ENCODE assay signal across 8 mouse cellular contexts in genomic region chr12:111573315-111573714, GRCm38 (mm10). TPM values are rescaled to one million over a fixed set of nuclear protein-coding genes. Genes with fewer than 3 reads are reported as not detected.
A peak's percentile ranks its signal among the peaks of the same experiment; 100 is the strongest.
DNase-seq lines count a peak whose midpoint lies in the region; ATAC-seq and TF ChIP-seq lines count a peak whose summit lies in the region.

No protein-coding gene starts in this region.

- H3K9me3 ChIP-seq in heart, embryonic 15.5 days (replicated peaks): no peaks in the 10 kb centered on the region
- no peaks in the 10 kb centered on the region for H3K9me3 ChIP-seq in forebrain, embryonic 12.5 days
- H3K9me3 ChIP-seq in kidney, embryonic 16.5 days (ENCODE audit: low read length): no peaks in the 10 kb centered on the region; the same call in 1 of the 2 replicates
- H3K9me3 ChIP-seq in midbrain, postnatal 0 days (ENCODE audit: low read length): no peaks in the 10 kb centered on the region

- H3K4me3 ChIP-seq in heart, embryonic 15.5 days: peak overlapping the region; percentile 81
- H3K4me3 ChIP-seq in forebrain, embryonic 12.5 days (replicated peaks): peak overlapping the region; percentile 100
- H3K4me3 ChIP-seq in kidney, embryonic 16.5 days (ENCODE audit: low read length): peak overlapping the region; percentile 98
- peak overlapping the region; percentile 82 for H3K4me3 ChIP-seq in midbrain, postnatal 0 days (ENCODE audit: low read depth, low read length)

- no peaks in the 10 kb centered on the region for H3K27me3 ChIP-seq in heart, embryonic 15.5 days
- H3K27me3 ChIP-seq in forebrain, embryonic 12.5 days: no peaks in the 10 kb centered on the region; the same call in 1 of the 2 replicates
- H3K27me3 ChIP-seq in kidney, embryonic 16.5 days (ENCODE audit: insufficient read depth, low read length): no peaks in the 10 kb centered on the region
- no peaks in the 10 kb centered on the region for H3K27me3 ChIP-seq in midbrain, postnatal 0 days (ENCODE audit: insufficient read depth, low read length)

- no peaks in the 10 kb centered on the region for H3K36me3 ChIP-seq in heart, embryonic 15.5 days
- H3K36me3 ChIP-seq in forebrain, embryonic 12.5 days (replicated peaks): no peaks in the 10 kb centered on the region
- no peaks in the 10 kb centered on the region for H3K36me3 ChIP-seq in kidney, embryonic 16.5 days (ENCODE audit: insufficient read depth, low read length)
- H3K36me3 ChIP-seq in midbrain, postnatal 0 days (ENCODE audit: insufficient read depth, low read length): no peaks in the 10 kb centered on the region

- no peak overlapping the region; the same call in 1 of the 2 replicates for H3K27ac ChIP-seq in heart, embryonic 15.5 days
- H3K27ac ChIP-seq in forebrain, embryonic 12.5 days: 0 out of 2 replicates have a peak overlapping the region, but pooled peaks have one; percentile 93
- peak overlapping the region; percentile 74 for H3K27ac ChIP-seq in kidney, embryonic 16.5 days (ENCODE audit: low read length)
- H3K27ac ChIP-seq in midbrain, postnatal 0 days (ENCODE audit: low read depth, low read length): peak overlapping the region; percentile 96; the same call in 1 of the 2 replicates

- no peak for TF ChIP-seq CTCF in midbrain, postnatal 0 days (IDR thresholded peaks at IDR 0.05)

- WGBS in heart, embryonic 15.5 days: 55% methylated on average over 6 of the region's 6 CpGs
- 50% methylated on average over 6 of the region's 6 CpGs for WGBS in forebrain, embryonic 12.5 days
- 34% methylated on average over 6 of the region's 6 CpGs for WGBS in kidney, embryonic 16.5 days
- 41% methylated on average over 6 of the region's 6 CpGs for WGBS in midbrain, postnatal 0 days

- H3K9ac ChIP-seq in heart, embryonic 15.5 days: peak overlapping the region; percentile 44; the same call in 1 of the 2 replicates
- H3K9ac ChIP-seq in forebrain, embryonic 12.5 days: peak overlapping the region; percentile 100
- peak overlapping the region; percentile 63; the same call in 1 of the 2 replicates for H3K9ac ChIP-seq in kidney, embryonic 16.5 days (replicated peaks; ENCODE audit: low read length)
- peak overlapping the region; percentile 57 for H3K9ac ChIP-seq in midbrain, postnatal 0 days (replicated peaks; ENCODE audit: low read length, poor library complexity, severe bottlenecking)

- H3K4me2 ChIP-seq in heart, embryonic 15.5 days: peak overlapping the region; percentile 90
- peak overlapping the region; percentile 96 for H3K4me2 ChIP-seq in forebrain, embryonic 12.5 days
- H3K4me2 ChIP-seq in kidney, embryonic 16.5 days (replicated peaks; ENCODE audit: low read depth, low read length): peak overlapping the region; percentile 93
- peak overlapping the region; percentile 91 for H3K4me2 ChIP-seq in midbrain, postnatal 0 days (ENCODE audit: low read depth, low read length, poor library complexity, severe bottlenecking)

- ATAC-seq in heart, embryonic 15.5 days (replicated peaks; ENCODE audit: insufficient number of reproducible peaks, insufficient read depth, low FRiP score, low read depth): no peak
- ATAC-seq in forebrain, embryonic 12.5 days (ENCODE audit: low FRiP score): no peak
- ATAC-seq in kidney, embryonic 16.5 days (ENCODE audit: low FRiP score, low TSS enrichment): peak; percentile 21; the same call in 1 of the 2 replicates
- ATAC-seq in midbrain, postnatal 0 days (ENCODE audit: low FRiP score): no peak

- no peak for DNase-seq in heart, postnatal 4 days
- no peak for DNase-seq in midbrain, postnatal 0 days (ENCODE audit: low spot score)
- DNase-seq in urinary bladder, adult 18-20 months (ENCODE audit: low spot score in 2 of 2): no peak
- DNase-seq in layer of hippocampus, adult 8-10 months (ENCODE audit: low spot score in 2 of 2): no peak
- DNase-seq in spleen, postnatal 4 days (ENCODE audit: low spot score in 2 of 2): no peak

- H3K4me1 ChIP-seq in heart, embryonic 15.5 days (replicated peaks): peaks cover 28% of the 10 kb centered on the region
- H3K4me1 ChIP-seq in forebrain, embryonic 12.5 days: peaks cover 26% of the 10 kb centered on the region
- H3K4me1 ChIP-seq in kidney, embryonic 16.5 days (ENCODE audit: insufficient read depth, low read length): peaks cover 32% of the 10 kb centered on the region
- H3K4me1 ChIP-seq in midbrain, postnatal 0 days (ENCODE audit: insufficient read depth, low read length): peaks cover 14% of the 10 kb centered on the region; the same call in 1 of the 2 replicates

RNA-seq across cellular contexts. Expression of gene Mark3, which starts 1.0 kb away (rescaled TPM):
- polyA plus RNA-seq in heart, embryonic 15.5 days (2015; fragmentation: Nextera tagmentation; extraction: Ambion mirVana): 25.8 and 30.4 TPM in 2 replicates
- total RNA-seq in heart, postnatal 4 days (2021): 10 to 100 TPM; 77.5 to 79.9 TPM
- polyA plus RNA-seq in forebrain, embryonic 12.5 days (2016; fragmentation: Nextera tagmentation; extraction: Ambion mirVana): 73.1 and 82.3 TPM in 2 replicates
- 31.5 and 32.2 TPM in 2 replicates for polyA plus RNA-seq in kidney, embryonic 16.5 days (2015; fragmentation: Nextera tagmentation; extraction: Ambion mirVana)
- 112 and 141 TPM in 2 replicates for total RNA-seq in midbrain, postnatal 0 days (2014; rRNA removed)
- 31.8 and 41.3 TPM in 2 replicates for polyA plus RNA-seq in midbrain, postnatal 0 days (2015; fragmentation: Nextera tagmentation; extraction: Ambion mirVana)
- 100 to 1,000 TPM in 1 of 4 experiments, 10 to 100 TPM in 3; 89.3 to 107 (median 96.8) TPM for total RNA-seq in layer of hippocampus, adult 8-10 months (2022)

RNA-seq across cellular contexts. Expression of gene Eif5, which starts 35.5 kb away (rescaled TPM):
- polyA plus RNA-seq in heart, embryonic 15.5 days (2015; fragmentation: Nextera tagmentation; extraction: Ambion mirVana): 372 and 404 TPM in 2 replicates
- 100 to 1,000 TPM; 240 to 258 TPM for total RNA-seq in heart, postnatal 4 days (2021)
- polyA plus RNA-seq in forebrain, embryonic 12.5 days (2016; fragmentation: Nextera tagmentation; extraction: Ambion mirVana): 734 and 738 TPM in 2 replicates
- polyA plus RNA-seq in kidney, embryonic 16.5 days (2015; fragmentation: Nextera tagmentation; extraction: Ambion mirVana): 481 and 498 TPM in 2 replicates
- total RNA-seq in midbrain, postnatal 0 days (2014; rRNA removed): 283 and 376 TPM in 2 replicates
- polyA plus RNA-seq in midbrain, postnatal 0 days (2015; fragmentation: Nextera tagmentation; extraction: Ambion mirVana): 552 and 640 TPM in 2 replicates
- total RNA-seq in layer of hippocampus, adult 8-10 months (2022): 100 to 1,000 TPM; 235 to 288 (median 259) TPM

Comparison
In these comparisons a context has a peak if more than half of its experiments do, and no peak if none do; other contexts are left out.
1. H3K9ac ChIP-seq: peak in every context shown above with its lines; median percentile 100 in forebrain, embryonic 12.5 days; 63 in kidney, embryonic 16.5 days; 57 in midbrain, postnatal 0 days; 44 in heart, embryonic 15.5 days.